Mouse (Mus musculus): ENCODE measurements around the gene Fcna.

Gene Fcna

GRCm38 (mm10) chr2:25608671-25609070 is 19.2 kb downstream of the Fcna start:
- no peak for DNase-seq (ENCODE audit: extremely low spot score, low spot score)

GRCm38 (mm10) chr2:25607761-25608622 is 19.8 kb downstream of the Fcna start, which contains the start of gene Rabl6:
TSS of gene Rabl6 (minus strand) at chr2:25608521.
- DNase-seq (ENCODE audit: extremely low spot score, low spot score), result peak; percentile 89

DNA sequence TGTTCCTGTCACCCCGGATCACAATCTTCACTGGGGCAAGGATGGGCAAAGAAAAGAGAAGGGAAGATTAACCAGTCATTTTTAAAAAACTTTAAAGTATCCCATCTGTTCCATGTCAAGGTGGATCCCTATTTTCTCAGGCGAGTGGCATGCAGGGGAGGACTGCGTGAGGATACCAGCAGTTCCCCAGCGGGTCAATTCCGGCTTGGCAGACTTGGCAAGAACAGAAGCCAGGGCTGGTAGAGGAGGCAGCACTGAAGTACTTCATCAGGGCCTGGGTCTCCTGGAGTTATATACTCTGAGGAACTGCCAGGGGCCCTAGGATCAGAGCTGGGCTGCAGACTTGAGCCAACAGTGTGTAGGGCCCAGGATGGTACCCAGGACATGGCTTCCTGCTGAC is 25.3 kb downstream of the Fcna start:
- no peak for DNase-seq (ENCODE audit: extremely low spot score, low spot score)

DNA sequence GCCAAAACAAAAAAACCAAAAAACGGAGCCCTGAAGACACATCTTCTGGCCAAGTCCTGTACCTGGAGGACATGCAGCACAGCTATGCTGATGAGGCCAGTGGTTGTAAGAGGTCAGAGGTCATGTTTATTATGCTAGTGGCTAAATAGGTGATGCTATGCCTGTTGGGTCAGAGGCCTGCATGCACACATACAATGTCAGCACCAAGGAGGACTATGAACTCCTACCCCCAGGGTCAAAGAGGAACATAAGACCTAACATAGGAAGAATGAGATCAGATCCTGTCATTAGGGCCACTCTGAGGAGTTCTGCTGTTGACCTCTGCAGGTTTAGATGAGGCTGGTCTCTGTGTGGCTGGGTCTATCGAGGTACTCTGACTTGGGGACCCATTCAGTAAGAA is 27.8 kb downstream of the Fcna start:
- DNase-seq (ENCODE audit: extremely low spot score, low spot score), result no peak

DNA sequence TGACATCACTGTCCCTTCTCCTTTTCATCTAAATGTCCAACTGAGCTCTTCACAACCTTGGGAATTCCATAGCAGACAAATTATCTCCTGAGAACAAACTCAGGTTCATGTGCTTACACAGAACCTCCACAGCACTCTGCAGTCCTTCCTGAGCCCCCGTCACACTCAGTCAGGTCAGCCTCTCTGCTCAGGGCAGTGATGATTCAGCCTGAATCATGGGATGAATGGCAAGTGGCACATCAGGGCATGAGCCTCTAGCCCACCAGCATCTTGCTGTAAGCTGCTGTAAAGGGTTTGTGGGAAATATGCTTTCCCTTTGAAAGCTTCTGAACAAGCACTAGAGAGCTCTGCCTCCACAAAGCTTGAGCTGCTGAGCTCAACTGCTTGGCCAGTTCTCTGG is 29.1 kb downstream of the Fcna start:
- DNase-seq (ENCODE audit: extremely low spot score, low spot score), result no peak

- no peak for DNase-seq (ENCODE audit: extremely low spot score, low spot score)
Measured at GRCm38 (mm10) chr2:25596765-25597510, 30.9 kb downstream of the Fcna start.

DNA sequence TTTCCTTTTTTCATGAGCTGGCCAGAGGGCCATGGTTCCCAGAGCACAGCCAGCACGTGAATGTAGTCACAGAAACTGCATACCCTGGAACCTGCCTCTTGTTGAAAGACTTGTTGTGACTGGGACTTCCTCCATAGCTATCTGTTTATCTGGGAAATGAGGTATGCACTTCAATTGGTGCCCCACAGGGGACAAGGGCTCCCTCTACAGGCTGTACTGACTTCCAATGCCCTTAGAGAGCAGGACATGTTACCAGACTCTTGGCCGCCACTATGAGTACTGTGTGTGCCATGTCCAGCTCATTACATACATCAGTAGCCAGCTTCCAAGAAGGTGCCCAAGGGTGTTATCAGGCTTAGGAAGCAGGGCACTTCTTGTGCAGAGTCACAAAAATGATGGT is 36.0 kb downstream of the Fcna start:
- DNase-seq (ENCODE audit: extremely low spot score, low spot score), result no peak

GRCm38 (mm10) chr2:25588227-25588907 is 39.5 kb downstream of the Fcna start:
- DNase-seq (ENCODE audit: extremely low spot score, low spot score), result no peak

DNA sequence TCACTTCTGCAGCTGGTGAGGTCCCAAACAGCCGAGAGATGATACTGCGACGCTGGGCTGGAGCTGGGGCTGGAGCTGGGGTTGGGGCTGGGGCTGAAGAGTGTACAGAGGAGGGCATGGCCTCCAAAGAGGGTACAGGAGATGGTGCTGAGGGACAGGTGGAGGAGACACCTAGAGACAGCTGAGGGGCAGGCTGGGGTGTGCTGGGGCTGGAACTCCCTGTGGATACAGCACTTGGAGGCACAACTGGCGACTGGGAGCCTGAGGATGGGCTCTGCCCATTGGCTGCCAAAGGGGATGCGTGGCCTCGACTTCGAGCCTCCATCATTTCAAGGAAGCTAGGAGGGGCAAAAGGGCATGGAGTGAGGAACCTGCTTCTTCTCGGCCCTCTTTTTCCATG is 40.5 kb downstream of the Fcna start:
- no peak for DNase-seq (ENCODE audit: extremely low spot score, low spot score)

GRCm38 (mm10) chr2:25585601-25586000 is 42.2 kb downstream of the Fcna start:
- no peak for DNase-seq (ENCODE audit: extremely low spot score, low spot score)

DNA sequence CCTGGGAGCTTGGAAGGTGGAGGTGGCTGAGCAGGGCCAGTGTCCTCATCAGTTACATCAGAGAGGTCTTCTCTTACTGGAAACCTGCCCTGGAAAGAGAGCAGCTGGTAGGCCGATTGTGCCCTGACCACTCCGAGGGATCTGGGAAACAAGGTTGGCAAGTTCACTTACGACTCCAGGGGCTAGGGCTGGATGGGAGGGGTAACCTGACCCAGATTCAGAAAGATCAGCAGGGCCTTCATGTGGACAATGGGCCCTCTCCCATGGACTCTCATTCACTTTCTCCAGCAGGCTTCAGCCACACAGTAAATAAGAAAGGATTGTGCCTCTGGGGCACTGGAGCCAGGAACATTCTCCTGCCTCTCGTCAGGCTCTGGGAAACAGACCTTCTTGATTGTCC is 43.0 kb downstream of the Fcna start:
- DNase-seq (ENCODE audit: extremely low spot score, low spot score), result no peak

GRCm38 (mm10) chr2:25584152-25584551 is 43.7 kb downstream of the Fcna start:
- DNase-seq (ENCODE audit: extremely low spot score, low spot score), result no peak

GRCm38 (mm10) chr2:25583571-25583970 is 44.3 kb downstream of the Fcna start:
- DNase-seq (ENCODE audit: extremely low spot score, low spot score), result no peak

- no peak for DNase-seq (ENCODE audit: extremely low spot score, low spot score)
Measured at GRCm38 (mm10) chr2:25583120-25583481, 44.7 kb downstream of the Fcna start.

GRCm38 (mm10) chr2:25582466-25583119 is 45.2 kb downstream of the Fcna start:
- no peak for DNase-seq (ENCODE audit: extremely low spot score, low spot score)

GRCm38 (mm10) chr2:25581901-25582301 is 45.9 kb downstream of the Fcna start:
- DNase-seq (ENCODE audit: extremely low spot score, low spot score), result no peak

DNA sequence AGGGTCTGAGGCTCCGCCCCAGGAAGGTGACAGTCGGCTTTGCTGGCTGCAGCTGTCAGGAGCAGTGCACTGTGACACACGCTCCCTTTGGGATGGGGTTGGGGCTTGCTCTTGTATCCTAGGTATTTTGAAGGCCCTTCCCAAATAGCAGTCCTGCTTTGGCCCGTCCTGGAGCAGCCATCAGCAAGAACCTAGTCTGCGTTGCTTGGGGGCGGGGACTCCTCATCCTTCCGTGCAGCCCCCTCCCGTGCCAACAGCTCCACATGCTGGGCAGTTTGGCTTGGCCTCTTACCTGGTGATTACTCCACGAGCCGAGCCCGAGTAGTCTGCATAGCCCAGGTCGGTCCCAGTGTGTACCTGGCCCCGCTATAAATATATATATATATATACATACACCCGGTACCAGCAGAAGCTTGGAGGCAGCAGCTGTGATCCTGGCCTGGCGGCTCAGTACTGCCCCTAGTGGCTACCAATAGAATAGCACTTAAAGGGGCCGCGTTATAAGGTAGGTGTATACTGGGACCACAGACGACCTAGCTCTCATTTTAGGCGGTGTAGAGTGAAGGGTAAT is 46.5 kb downstream of the Fcna start, which contains the start of gene Ajm1:
Ajm1 (minus strand) TSS at position 464 of the 571 bp plus-strand sequence.
- peak; percentile 64 for DNase-seq (ENCODE audit: extremely low spot score, low spot score)

DNA sequence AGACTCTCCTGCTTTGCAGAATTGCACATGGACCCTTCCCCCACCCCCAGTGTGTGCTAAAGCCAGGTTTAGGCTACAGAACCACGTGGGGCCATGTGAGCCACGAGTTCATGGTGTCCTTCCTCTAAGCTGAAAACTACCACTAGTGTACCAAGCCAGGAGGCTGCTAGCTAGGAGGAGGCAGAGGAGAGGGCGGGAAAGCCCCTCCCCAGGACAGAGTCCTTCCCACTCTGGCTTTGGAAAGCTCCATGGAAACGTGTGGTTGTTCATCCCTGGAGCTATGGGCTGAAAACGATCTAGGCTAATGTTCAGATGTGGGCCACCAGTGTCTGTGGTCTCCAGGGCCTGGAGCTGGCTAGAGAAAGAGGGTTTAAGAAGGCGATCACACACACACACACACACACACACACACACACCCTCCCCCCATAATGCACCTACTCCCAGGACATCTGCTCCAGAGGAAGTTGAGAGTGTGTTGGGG is 47.2 kb downstream of the Fcna start:
- no peak for DNase-seq (ENCODE audit: extremely low spot score, low spot score)

GRCm38 (mm10) chr2:25579737-25580460 is 47.9 kb downstream of the Fcna start:
- DNase-seq (ENCODE audit: extremely low spot score, low spot score), result peak; percentile 46

All from neural tube, embryonic 10.5 days (tissue).